Mouse (Mus musculus) MEL (cell line): ENCODE data around the gene Safb2. TPM values are rescaled to one million over a fixed set of nuclear protein-coding genes. Genes with fewer than 3 reads are reported as not detected.

Experiments
- DNase-seq: peaks from one replicate; pipeline ENCODE4 v3.0.0; 2011; ENCODE audit warnings: low read depth, low spot score
- H3K27ac ChIP-seq: 2 replicates; pipeline ENCODE4 v1.5.1; 2012; ENCODE audit warnings: low read depth, mild to moderate bottlenecking, control low read depth, low read length, moderate library complexity; ENCODE audit not compliant: control insufficient read depth
- H3K27me3 ChIP-seq, 2 experiments: fragments of 150-350 bp in 1 of 2; sonication (generic) in 1 of 2; 2 replicates each; pipeline ENCODE4 v1.6.1; 2012; ENCODE audit warnings: low read length in 2 of 2, mild to moderate bottlenecking in 2 of 2, improper control_type of control experiment in 1 of 2, moderate library complexity in 1 of 2; ENCODE audit not compliant: insufficient read depth in 2 of 2, control insufficient read depth in 1 of 2
- H3K36me3 ChIP-seq, 2 experiments: 2 replicates each; pipeline ENCODE4 v1.6.1; 2012 to 2014; ENCODE audit warnings: low read length in 2 of 2, improper control_type of control experiment in 1 of 2, inconsistent platforms in 1 of 2, mild to moderate bottlenecking in 1 of 2; ENCODE audit not compliant: insufficient read depth in 2 of 2, control insufficient read depth in 1 of 2
- H3K4me1 ChIP-seq, 2 experiments: fragments of 150-350 bp in 1 of 2; sonication (generic) in 1 of 2; 2 replicates each; pipeline ENCODE4 v1.6.1; 2012; ENCODE audit warnings: low read length in 2 of 2, improper control_type of control experiment in 1 of 2, mild to moderate bottlenecking in 1 of 2; ENCODE audit not compliant: insufficient read depth in 2 of 2, control insufficient read depth in 1 of 2
- H3K4me3 ChIP-seq, 2 experiments: fragments of 150-350 bp in 1 of 2; sonication (generic) in 1 of 2; 2 replicates each; pipeline ENCODE4 v1.5.1; 2012; ENCODE audit warnings: low read depth in 2 of 2, low read length in 2 of 2, mild to moderate bottlenecking in 2 of 2, moderate library complexity in 2 of 2, control low read depth in 1 of 2, improper control_type of control experiment in 1 of 2; ENCODE audit not compliant: control insufficient read depth in 1 of 2, insufficient read depth in 1 of 2
- H3K79me2 ChIP-seq: 2 replicates; pipeline ENCODE4 v1.6.1; 2012; ENCODE audit warnings: mild to moderate bottlenecking, low read length, moderate library complexity; ENCODE audit not compliant: control insufficient read depth, poor library complexity, insufficient read depth
- H3K9ac ChIP-seq: 2 replicates; pipeline ENCODE4 v1.6.1; 2012; ENCODE audit warnings: low read depth, mild to moderate bottlenecking, control low read depth, low read length, moderate library complexity; ENCODE audit not compliant: control insufficient read depth, poor library complexity, severe bottlenecking
- H3K9me3 ChIP-seq: fragments of 150-350 bp; sonication (generic); replicated peaks from 2 replicates; pipeline ENCODE4 v1.6.1; 2012; ENCODE audit warnings: mild to moderate bottlenecking, low read length, improper control_type of control experiment, moderate library complexity; ENCODE audit not compliant: insufficient read depth
- BHLHE40 ChIP-seq: IDR thresholded peaks from 2 replicates; pipeline ENCODE4 v1.6.1; 2012; ENCODE audit warnings: low read depth, mild to moderate bottlenecking, inconsistent platforms, low read length, improper control_type of control experiment, borderline replicate concordance
- CHD1 ChIP-seq: IDR thresholded peaks from 2 replicates; pipeline ENCODE4 v1.6.1; 2012; ENCODE audit warnings: low read depth, mild to moderate bottlenecking, inconsistent platforms, low read length, improper control_type of control experiment
- CHD2 ChIP-seq: IDR thresholded peaks from 2 replicates; pipeline ENCODE4 v1.6.1; 2011; ENCODE audit warnings: low read length, improper control_type of control experiment
- E2F4 ChIP-seq: IDR thresholded peaks from 2 replicates; pipeline ENCODE4 v1.6.1; 2011; ENCODE audit warnings: low read depth, low read length, improper control_type of control experiment, borderline replicate concordance
- EP300 ChIP-seq, 2 experiments: IDR thresholded peaks; 2 replicates each; pipeline ENCODE4 v1.6.1; 2011; ENCODE audit warnings: improper control_type of control experiment in 2 of 2, low read length in 2 of 2, low read depth in 1 of 2, mild to moderate bottlenecking in 1 of 2
- GABPA ChIP-seq: IDR thresholded peaks from 2 replicates; pipeline ENCODE4 v1.6.1; 2012; ENCODE audit warnings: low read depth, mild to moderate bottlenecking, inconsistent platforms, low read length, improper control_type of control experiment, moderate library complexity
- HCFC1 ChIP-seq: IDR thresholded peaks from 2 replicates; pipeline ENCODE4 v1.6.1; 2012; ENCODE audit warnings: low read depth, mild to moderate bottlenecking, inconsistent platforms, low read length, improper control_type of control experiment, moderate library complexity
- JUND ChIP-seq: IDR thresholded peaks from 2 replicates; pipeline ENCODE4 v1.6.1; 2011; ENCODE audit warnings: low read depth, mild to moderate bottlenecking, improper control_type of control experiment, low read length
- KAT2A ChIP-seq: conservative IDR thresholded peaks from 2 replicates; pipeline ENCODE4 v1.6.1; 2012; ENCODE audit warnings: low read depth, low read length, improper control_type of control experiment, inconsistent platforms
- MAX ChIP-seq: IDR thresholded peaks from 2 replicates; pipeline ENCODE4 v1.6.1; 2011; ENCODE audit warnings: low read length, improper control_type of control experiment
- MAZ ChIP-seq: IDR thresholded peaks from 2 replicates; pipeline ENCODE4 v1.6.1; 2012; ENCODE audit warnings: low read depth, mild to moderate bottlenecking, inconsistent platforms, low read length, improper control_type of control experiment
- MXI1 ChIP-seq: IDR thresholded peaks from 2 replicates; pipeline ENCODE4 v1.6.1; 2011; ENCODE audit warnings: mild to moderate bottlenecking, low read depth, low read length, improper control_type of control experiment
- MYB ChIP-seq: IDR thresholded peaks from 2 replicates; pipeline ENCODE4 v1.6.1; 2011; ENCODE audit warnings: mild to moderate bottlenecking, low read depth, low read length, improper control_type of control experiment
- MYC ChIP-seq: IDR thresholded peaks from 2 replicates; pipeline ENCODE4 v1.6.1; 2011; ENCODE audit warnings: low read depth, mild to moderate bottlenecking, low read length, improper control_type of control experiment, moderate library complexity
- NELFE ChIP-seq: IDR thresholded peaks from 2 replicates; pipeline ENCODE4 v1.6.1; 2011; ENCODE audit warnings: low read depth, low read length, improper control_type of control experiment
- NRF1 ChIP-seq: IDR thresholded peaks from 2 replicates; pipeline ENCODE4 v1.6.1; 2014; ENCODE audit warnings: low read depth, mild to moderate bottlenecking, inconsistent platforms, low read length, improper control_type of control experiment, moderate library complexity; ENCODE audit not compliant: poor library complexity, insufficient read depth, severe bottlenecking
- POLR2A ChIP-seq, 2 experiments: IDR thresholded peaks; 2 replicates each; pipeline ENCODE4 v1.6.1; 2011 to 2012; ENCODE audit warnings: low read length in 2 of 2, mild to moderate bottlenecking in 2 of 2, control low read depth in 1 of 2, improper control_type of control experiment in 1 of 2, low read depth in 1 of 2, moderate library complexity in 1 of 2; ENCODE audit not compliant: control insufficient read depth in 1 of 2, insufficient read depth in 1 of 2, poor library complexity in 1 of 2
- RAD21 ChIP-seq: IDR thresholded peaks from 2 replicates; pipeline ENCODE4 v1.6.1; 2011; ENCODE audit warnings: mild to moderate bottlenecking, low read depth, low read length, improper control_type of control experiment
- RCOR1 ChIP-seq: IDR thresholded peaks from 2 replicates; pipeline ENCODE4 v1.6.1; 2012; ENCODE audit warnings: low read depth, mild to moderate bottlenecking, inconsistent platforms, low read length, improper control_type of control experiment
- SIN3A ChIP-seq: IDR thresholded peaks from 2 replicates; pipeline ENCODE4 v1.6.1; 2012; ENCODE audit warnings: low read length, improper control_type of control experiment, inconsistent platforms
- SMC3 ChIP-seq: IDR thresholded peaks from 2 replicates; pipeline ENCODE4 v1.6.1; 2011; ENCODE audit warnings: low read depth, low read length, improper control_type of control experiment
- TAL1 ChIP-seq: IDR thresholded peaks from 2 replicates; pipeline ENCODE4 v1.6.1; 2012; ENCODE audit warnings: mild to moderate bottlenecking, inconsistent platforms, low read length, moderate library complexity, mixed read lengths
- TCF12 ChIP-seq: IDR thresholded peaks from 2 replicates; pipeline ENCODE4 v1.6.1; 2014; ENCODE audit warnings: low read depth, mild to moderate bottlenecking, inconsistent platforms, low read length, improper control_type of control experiment, moderate library complexity
- UBTF ChIP-seq: IDR thresholded peaks from 2 replicates; pipeline ENCODE4 v1.6.1; 2012; ENCODE audit warnings: low read depth, mild to moderate bottlenecking, inconsistent platforms, low read length, improper control_type of control experiment, moderate library complexity, borderline replicate concordance; ENCODE audit not compliant: insufficient read depth
- USF1 ChIP-seq: IDR thresholded peaks from 2 replicates; pipeline ENCODE4 v1.6.1; 2014; ENCODE audit warnings: low read depth, mild to moderate bottlenecking, inconsistent platforms, low read length, improper control_type of control experiment, moderate library complexity
- ZC3H11A ChIP-seq: IDR thresholded peaks from 2 replicates; pipeline ENCODE4 v1.6.1; 2012; ENCODE audit warnings: low read depth, mild to moderate bottlenecking, inconsistent platforms, low read length, improper control_type of control experiment
- ZKSCAN1 ChIP-seq: IDR thresholded peaks from 2 replicates; pipeline ENCODE4 v1.6.1; 2012; ENCODE audit warnings: low read depth, mild to moderate bottlenecking, inconsistent platforms, low read length, improper control_type of control experiment, moderate library complexity
- ZNF384 ChIP-seq: IDR thresholded peaks from 2 replicates; pipeline ENCODE4 v1.6.1; 2012; ENCODE audit warnings: low read depth, mild to moderate bottlenecking, inconsistent platforms, low read length, improper control_type of control experiment
- polyA plus RNA-seq, 2 experiments: library from polyadenylated mRNA; stranded (reverse) in 1 of 2; unstranded in 1 of 2; fragments of >175 nt in 1 of 2; fragments of >200 nt in 1 of 2; gene quantifications; 2 replicates each; pipeline versions ENCODE4 v1.2.1 to v1.2.4; 2012; ENCODE audit warnings: low replicate concordance in 2 of 2, low read depth in 1 of 2; ENCODE audit not compliant: insufficient read length in 2 of 2, insufficient read depth in 1 of 2, missing spikeins in 1 of 2
- total RNA-seq: library from RNA; depleted of rRNA; stranded (reverse); fragments of 300-350 nt; gene quantifications from 2 replicates; pipeline ENCODE4 v1.2.3, GENCODE M21; 2012

Gene Safb2
- total and polyA plus RNA-seq, 3 experiments: 61.6 to 741 (median 217) TPM

- 0 out of 4 replicates have a peak, but pooled peaks of 1 of the 2 experiments have one; percentile 21 for TF ChIP-seq EP300 (IDR thresholded peaks at IDR 0.05; ENCODE audit: low read depth in 1 of 2, low read length in 2 of 2)
- TF ChIP-seq ZNF384: no peak
- TF ChIP-seq NRF1: peak; percentile 51; the same call in 1 of the 2 replicates
- TF ChIP-seq CHD1: no peak
- no peak for TF ChIP-seq MYB
- 0 out of 2 replicates have a peak, but pooled peaks have one; percentile 13 for TF ChIP-seq SMC3
- no peak for TF ChIP-seq UBTF
- no peak for TF ChIP-seq RAD21
- no peak for TF ChIP-seq ZC3H11A
- TF ChIP-seq NELFE: peak; percentile 96
- TF ChIP-seq MAZ: peak; percentile 69; the same call in 1 of the 2 replicates
- no peak for TF ChIP-seq CHD2
- peak; percentile 66 to 91; a peak in 2 of 4 replicates for TF ChIP-seq POLR2A (IDR thresholded peaks at IDR 0.05; ENCODE audit: control insufficient read depth in 1 of 2, insufficient read depth in 1 of 2, low read depth in 1 of 2, low read length in 2 of 2, poor library complexity in 1 of 2)
- TF ChIP-seq JUND: no peak
- TF ChIP-seq BHLHE40: peak; percentile 93
- TF ChIP-seq E2F4: peak; percentile 54; the same call in 1 of the 2 replicates
- TF ChIP-seq MYC: peak; percentile 93
- TF ChIP-seq GABPA: no peak
- peak; percentile 81 for TF ChIP-seq SIN3A
- peak; percentile 76 for TF ChIP-seq MAX
- TF ChIP-seq HCFC1: peak; percentile 99
- no peak for TF ChIP-seq TAL1
- TF ChIP-seq ZKSCAN1: no peak
These were observed 25.2 kb upstream of the Safb2 start, which contains the start of gene 2410015M20Rik (continued) for GRCm38 (mm10) chr17:56609452-56610171.

DNA sequence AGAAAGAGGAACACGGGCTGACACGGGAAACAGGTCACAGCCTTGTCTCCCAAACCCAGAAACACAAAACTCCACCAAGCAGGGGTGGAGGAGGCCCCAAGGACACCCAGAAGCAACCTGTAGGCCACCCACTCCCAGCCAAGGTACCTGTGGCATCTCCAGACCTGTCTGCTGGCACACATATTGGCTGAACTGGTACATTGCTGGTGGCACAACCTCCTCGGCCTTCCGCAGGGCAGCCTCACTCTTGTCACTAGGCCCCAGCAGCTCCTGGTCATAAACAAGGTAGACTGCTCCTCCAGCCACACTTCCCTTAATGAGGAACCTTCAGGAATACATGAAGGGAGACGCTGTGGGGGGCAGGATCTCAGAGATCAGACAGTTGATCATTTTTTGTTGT is 24.3 kb upstream of the Safb2 start:
- no peaks in the 10 kb centered on the region for H3K9me3 ChIP-seq
- peak overlapping the region; percentile 88 for H3K9ac ChIP-seq
- DNase-seq: peak; percentile 46
- H3K4me3 ChIP-seq: peak overlapping the region; percentile 83 to 88
- no peaks in the 10 kb centered on the region for H3K27me3 ChIP-seq
- no peak for TF ChIP-seq MYC
- no peak for TF ChIP-seq ZKSCAN1
- TF ChIP-seq EP300 (IDR thresholded peaks at IDR 0.05; ENCODE audit: low read depth in 1 of 2, low read length in 2 of 2): no peak
- TF ChIP-seq NRF1: no peak
- TF ChIP-seq KAT2A: no peak
- TF ChIP-seq CHD1: no peak
- TF ChIP-seq TAL1: no peak
- TF ChIP-seq RCOR1: no peak
- TF ChIP-seq UBTF: no peak
- TF ChIP-seq TCF12: no peak
- no peak for TF ChIP-seq MYB
- no peak for TF ChIP-seq GABPA
- no peak for TF ChIP-seq MXI1
- no peak for TF ChIP-seq CHD2
- TF ChIP-seq USF1: no peak
- TF ChIP-seq MAX: no peak
- H3K36me3 ChIP-seq: peaks cover 5 to 7% of the 10 kb centered on the region in 2 experiments
- H3K27ac ChIP-seq: peak overlapping the region; percentile 90
- peaks cover 0 to 13% of the 10 kb centered on the region in 2 experiments; a peak in 2 of 4 replicates for H3K4me1 ChIP-seq
- peaks cover 22% of the 10 kb centered on the region for H3K79me2 ChIP-seq
